Mouse (Mus musculus) c-Kit-positive CD71-positive TER-119-negative erythroid progenitor cells, embryonic 14.5 days (primary cell): Measurements from ENCODE around the gene Pogz.
A peak's percentile ranks its signal among the peaks of the same experiment; 100 is the strongest.
"Not testable (repeated sequence)": the region's sequence is repeated elsewhere in the genome, so short reads cannot be mapped to it uniquely, and the experiment has no call there.

Source experiments
- DNase-seq: peaks from one replicate; pipeline ENCODE4 v3.0.0-alpha.2; 2013; ENCODE audit warnings: low read depth

Gene Pogz

GRCm38 (mm10) chr3:94915903-94916741 lies 78.8 kb downstream of the Pogz start:
- DNase-seq = no peak

GRCm38 (mm10) chr3:94917816-94918361 lies 80.5 kb downstream of the Pogz start:
- peak; percentile 54 for DNase-seq

GRCm38 (mm10) chr3:94918845-94919244 lies 81.5 kb downstream of the Pogz start:
- no peak for DNase-seq

- no peak for DNase-seq
Measured at GRCm38 (mm10) chr3:94921104-94921503, 83.7 kb downstream of the Pogz start.

- DNase-seq = no peak
Measured at GRCm38 (mm10) chr3:94922333-94922732, 85.0 kb downstream of the Pogz start.

GRCm38 (mm10) chr3:94924688-94925087 lies 87.3 kb downstream of the Pogz start:
- no peak for DNase-seq

GRCm38 (mm10) chr3:94926301-94926736 lies 89.0 kb downstream of the Pogz start:
- DNase-seq = not testable (repeated sequence)

GRCm38 (mm10) chr3:94928979-94929378 lies 91.6 kb downstream of the Pogz start:
- not testable (repeated sequence) for DNase-seq

GRCm38 (mm10) chr3:94930386-94931266 lies 93.3 kb downstream of the Pogz start:
- DNase-seq = not testable (repeated sequence)

GRCm38 (mm10) chr3:94931427-94932082 lies 94.2 kb downstream of the Pogz start:
- peak; percentile 57 for DNase-seq
